Mouse (Mus musculus) embryonic facial prominence, embryonic 12.5 days (tissue): Measurements from ENCODE around the gene Myh9. TPM values are rescaled to one million over a fixed set of nuclear protein-coding genes. Genes with fewer than 3 reads are reported as not detected.

Experiments
- ATAC-seq: fragments of 200-750 bp; cut with Nextera tagmentation; 2 replicates; pipeline ENCODE4 v1.8.0; 2017; ENCODE audit not compliant: insufficient number of reproducible peaks, insufficient read depth, low FRiP score, low TSS enrichment
- H3K27ac ChIP-seq: fragments of 300-500 bp; sonication (generic); 2 replicates; pipeline ENCODE4 v1.5.1; 2016; ENCODE audit warnings: mild to moderate bottlenecking
- H3K27me3 ChIP-seq: fragments of 300-500 bp; sonication (generic); 2 replicates; pipeline ENCODE4 v1.6.1; 2016; ENCODE audit warnings: mild to moderate bottlenecking, moderate library complexity
- H3K36me3 ChIP-seq: fragments of 300-500 bp; sonication (generic); 2 replicates; pipeline ENCODE4 v1.6.1; 2016; ENCODE audit warnings: mild to moderate bottlenecking
- H3K4me1 ChIP-seq: fragments of 300-500 bp; sonication (generic); 2 replicates; pipeline ENCODE4 v1.6.1; 2016
- H3K4me2 ChIP-seq: fragments of 300-500 bp; sonication (generic); replicated peaks from 2 replicates; pipeline ENCODE4 v1.6.1; 2016; ENCODE audit warnings: mild to moderate bottlenecking, moderate library complexity
- H3K4me3 ChIP-seq: fragments of 300-500 bp; sonication (generic); 2 replicates; pipeline ENCODE4 v1.5.1; 2016; ENCODE audit warnings: mild to moderate bottlenecking
- H3K9ac ChIP-seq: fragments of 300-500 bp; sonication (generic); 2 replicates; pipeline ENCODE4 v1.6.1; 2016; ENCODE audit warnings: mild to moderate bottlenecking, moderate library complexity
- H3K9me3 ChIP-seq: fragments of 300-500 bp; sonication (generic); 2 replicates; pipeline ENCODE4 v1.6.1; 2016; ENCODE audit warnings: mild to moderate bottlenecking, moderate library complexity
- WGBS: fragments of 180-500 bp; shearing (Covaris S2); methylation state at CpG from one replicate; pipeline ENCODE4 v1.1.7; 2016; 5-methylcytosine and 5-hydroxymethylcytosine counted together
- polyA plus RNA-seq: library from polyadenylated mRNA; unstranded; fragments of >200 nt; fragmentation: Nextera tagmentation; extraction: Ambion mirVana; gene quantifications from 2 replicates; pipeline ENCODE4 v1.2.1, GENCODE M21; 2016

Myh9 gene
- polyA plus RNA-seq, 1 experiment from 2014 or later: 37.3 TPM

DNA sequence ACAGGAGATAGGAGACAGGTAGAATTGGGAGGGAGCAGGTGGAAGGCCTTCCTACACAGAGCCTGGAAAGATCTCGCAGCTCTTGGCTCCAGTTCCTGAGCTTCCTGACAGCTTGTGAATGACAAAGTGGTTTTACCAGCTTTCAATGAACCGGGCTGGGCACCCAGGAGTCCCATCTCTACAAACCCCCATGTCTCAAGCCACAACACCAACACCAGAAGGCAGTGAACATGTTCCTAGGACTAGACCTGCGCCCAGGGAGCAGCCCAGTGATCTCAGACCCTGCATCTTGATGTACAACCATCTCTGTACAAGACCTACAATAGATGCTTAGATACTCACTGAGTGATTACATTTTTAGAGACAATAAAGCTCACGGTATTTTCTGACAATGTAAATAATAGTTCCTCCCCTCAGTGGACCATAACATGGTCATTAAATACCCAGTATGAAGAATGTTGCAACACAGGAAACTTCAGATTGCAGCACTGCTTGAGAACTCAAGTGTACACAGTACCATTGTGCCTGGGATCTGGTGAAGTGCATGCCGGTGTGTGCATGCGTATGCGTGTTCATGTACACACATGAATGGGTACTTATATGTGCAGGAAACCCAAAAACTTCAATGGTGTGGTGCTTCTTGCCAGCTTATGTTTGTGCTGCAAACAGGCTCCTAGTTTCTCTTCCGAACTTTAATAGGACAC, 10.1 kb downstream of the Myh9 start:
- Histone ChIP-seq H3K27me3 (no peaks in the 10 kb centered on the region), H3K27ac (no peak overlapping the region), H3K4me1 (peaks cover 24% of the 10 kb centered on the region), H3K4me3 (no peak overlapping the region), H3K36me3 (no peaks in the 10 kb centered on the region), H3K9me3 (no peaks in the 10 kb centered on the region), H3K4me2 (no peak overlapping the region), H3K9ac (no peak overlapping the region)
- no peak for ATAC-seq
- 89% methylated on average over 8 of the region's 8 CpGs for WGBS

DNA sequence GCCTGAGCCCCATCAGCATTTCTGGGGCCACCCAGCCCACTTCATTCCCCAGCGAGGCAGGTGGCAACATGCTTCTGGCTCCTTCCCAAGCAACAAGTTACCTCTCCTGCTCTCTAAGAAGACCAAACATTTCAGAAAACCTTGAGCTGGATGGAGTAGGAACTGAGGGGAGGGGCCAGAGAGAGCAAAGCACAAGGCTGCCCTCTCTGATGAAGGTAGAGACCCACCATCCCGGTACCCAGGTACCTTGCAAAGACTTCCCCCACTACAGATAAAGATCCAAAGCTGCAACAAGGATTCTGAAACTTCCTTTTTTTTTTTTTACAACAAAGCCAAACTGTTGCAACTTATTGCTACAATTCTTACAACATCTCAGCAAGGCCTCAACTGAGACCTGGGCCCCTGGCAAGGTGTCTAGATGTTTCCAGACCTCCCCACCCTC, 10.8 kb downstream of the Myh9 start:
- peak overlapping the region; percentile 17; the same call in 1 of the 2 replicates for H3K27ac ChIP-seq
- ATAC-seq: no peak
- no peak overlapping the region for H3K4me2 ChIP-seq
- no peaks in the 10 kb centered on the region for H3K27me3 ChIP-seq
- H3K4me3 ChIP-seq: no peak overlapping the region
- no peak overlapping the region for H3K9ac ChIP-seq
- WGBS: 81% methylated on average over 2 of the region's 2 CpGs
- H3K9me3 ChIP-seq: no peaks in the 10 kb centered on the region
- peaks cover 19% of the 10 kb centered on the region for H3K4me1 ChIP-seq
- no peaks in the 10 kb centered on the region for H3K36me3 ChIP-seq

DNA sequence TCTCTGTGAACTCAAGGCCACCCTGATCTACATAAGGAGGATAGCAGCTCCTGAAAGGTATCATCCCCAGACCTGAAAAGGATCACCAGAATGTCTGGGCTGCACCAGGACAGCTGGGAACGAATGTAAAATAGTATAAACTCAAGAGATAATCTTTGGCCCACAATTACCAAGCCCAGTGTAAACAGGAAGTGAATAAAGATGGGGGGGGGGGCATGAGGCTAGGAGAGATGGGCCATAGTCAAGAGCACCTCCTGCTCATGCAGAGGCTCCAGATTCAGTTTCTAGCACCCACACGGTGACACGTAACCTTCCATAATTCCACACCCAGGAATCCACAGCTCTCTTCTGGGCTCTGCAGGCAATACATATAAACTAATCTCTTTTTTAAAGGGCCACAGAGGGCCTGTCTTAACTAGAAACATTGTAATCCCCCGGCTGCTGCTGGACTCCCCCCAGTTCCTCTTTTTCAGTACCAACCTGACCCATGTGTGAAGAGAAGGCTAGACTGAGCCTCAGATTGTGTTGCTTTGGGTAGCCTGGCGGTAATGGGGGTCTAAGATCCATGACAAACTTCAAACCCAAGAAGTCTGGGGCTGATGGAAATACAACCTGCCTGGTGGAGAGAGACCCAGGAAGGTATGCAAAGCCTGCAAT, 11.4 kb downstream of the Myh9 start:
- WGBS: 78% methylated on average over 5 of the region's 5 CpGs
- H3K4me2 ChIP-seq: no peak overlapping the region
- no peak overlapping the region for H3K4me3 ChIP-seq
- no peaks in the 10 kb centered on the region for H3K9me3 ChIP-seq
- H3K27me3 ChIP-seq: no peaks in the 10 kb centered on the region
- peaks cover 14% of the 10 kb centered on the region for H3K4me1 ChIP-seq
- H3K9ac ChIP-seq: no peak overlapping the region
- H3K27ac ChIP-seq: peak overlapping the region; percentile 17; the same call in 1 of the 2 replicates
- H3K36me3 ChIP-seq: no peaks in the 10 kb centered on the region
- no peak for ATAC-seq

DNA sequence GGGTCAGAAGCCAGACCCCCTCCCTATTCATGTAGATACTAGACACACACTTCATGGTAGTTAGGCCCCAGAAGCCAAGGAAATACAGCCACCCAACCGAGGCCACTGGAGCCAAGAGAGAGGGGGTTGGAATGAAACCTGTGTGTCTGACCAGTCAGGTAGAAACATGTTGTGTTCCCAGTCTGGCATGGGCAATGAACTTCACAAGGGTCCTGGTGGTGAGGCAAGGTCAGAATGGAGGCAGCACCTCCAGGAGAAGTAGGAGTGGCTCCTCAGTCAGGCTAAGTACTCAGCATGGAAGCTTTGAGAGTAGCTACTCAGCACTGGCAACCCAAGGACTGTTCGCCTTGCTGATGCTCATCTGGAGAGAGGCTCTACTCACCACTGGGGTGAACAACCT, 12.4 kb downstream of the Myh9 start:
- ATAC-seq: no peak
- Histone ChIP-seq H3K4me1 (peaks cover 14% of the 10 kb centered on the region), H3K4me3 (no peak overlapping the region), H3K4me2 (no peak overlapping the region), H3K9me3 (no peaks in the 10 kb centered on the region), H3K36me3 (no peaks in the 10 kb centered on the region), H3K9ac (no peak overlapping the region), H3K27me3 (no peaks in the 10 kb centered on the region), H3K27ac (no peak overlapping the region)
- 82% methylated on average over 2 of the region's 2 CpGs for WGBS

DNA sequence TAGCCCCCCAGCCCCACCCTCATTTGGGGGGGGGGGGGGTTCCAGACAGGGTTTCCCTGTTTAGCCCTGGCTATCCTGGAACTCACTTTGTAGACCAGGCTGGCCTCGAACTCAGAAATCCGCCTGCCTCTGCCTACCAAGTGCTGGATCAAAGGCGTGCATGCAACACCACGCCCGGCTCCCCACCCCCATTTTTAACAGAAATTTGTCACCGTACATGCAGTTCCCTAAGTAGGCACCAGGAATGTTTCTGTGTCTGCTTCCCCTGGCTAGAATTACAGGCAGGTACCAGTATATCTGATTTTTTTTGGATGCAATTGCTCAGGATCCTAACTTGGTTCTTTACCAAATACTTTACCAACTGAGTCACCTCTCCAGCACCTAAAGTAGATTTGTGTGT, 13.1 kb downstream of the Myh9 start:
- WGBS: 95% methylated on average over 6 of the region's 6 CpGs

DNA sequence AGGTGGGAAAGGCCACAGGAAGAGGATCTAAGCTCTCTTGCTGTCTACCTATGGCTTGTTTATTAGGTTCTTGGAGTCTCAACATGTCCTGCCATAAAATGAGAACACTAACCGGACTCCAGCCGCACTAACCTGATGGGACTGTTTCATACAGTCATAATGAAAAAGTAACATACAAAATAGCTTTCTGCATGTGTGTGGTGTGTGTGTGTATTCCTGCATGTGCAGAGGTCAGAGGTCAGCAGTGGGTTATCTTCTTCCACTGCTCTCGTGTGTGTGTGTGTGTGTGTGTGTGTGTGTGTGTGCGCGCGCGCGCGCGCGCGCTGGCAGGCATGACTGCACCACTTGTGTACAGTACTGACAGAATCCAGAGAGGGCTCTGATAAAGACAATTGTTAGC, 13.7 kb downstream of the Myh9 start:
- Histone ChIP-seq H3K27ac (peak overlapping the region; percentile 71), H3K4me3 (no peak overlapping the region), H3K4me2 (no peak overlapping the region), H3K9me3 (no peaks in the 10 kb centered on the region), H3K27me3 (no peaks in the 10 kb centered on the region), H3K36me3 (no peaks in the 10 kb centered on the region), H3K4me1 (peaks cover 18% of the 10 kb centered on the region), H3K9ac (no peak overlapping the region)
- ATAC-seq: no peak
- 90% methylated on average over 11 of the region's 12 CpGs for WGBS

More for the DNA sequence above, 13.1 kb downstream of the Myh9 start:
- Histone ChIP-seq H3K4me2 (no peak overlapping the region), H3K27me3 (no peaks in the 10 kb centered on the region), H3K4me3 (no peak overlapping the region), H3K36me3 (no peaks in the 10 kb centered on the region), H3K4me1 (peaks cover 14% of the 10 kb centered on the region), H3K9me3 (no peaks in the 10 kb centered on the region), H3K9ac (no peak overlapping the region), H3K27ac (no peak overlapping the region)
- ATAC-seq: no peak

DNA sequence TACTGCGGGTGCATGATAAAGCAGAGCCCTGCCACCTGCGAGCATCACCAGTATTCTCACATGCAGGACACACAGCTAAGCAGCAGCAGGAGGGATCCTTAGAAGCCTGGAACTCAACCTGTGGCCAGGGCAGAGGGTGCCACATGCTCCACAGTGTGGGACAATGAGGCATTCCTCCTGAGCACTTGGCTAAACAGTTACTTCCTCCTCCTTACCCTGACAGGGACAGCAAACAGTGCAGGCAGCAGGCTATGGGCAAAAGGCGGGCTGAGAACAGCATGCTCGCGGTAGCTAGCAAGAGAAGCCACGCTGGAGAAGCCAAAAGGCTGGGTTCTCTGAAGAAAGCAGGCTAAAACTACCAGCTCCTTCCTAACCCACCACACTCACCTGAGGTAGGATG, 14.2 kb downstream of the Myh9 start:
- no peak for ATAC-seq
- Histone ChIP-seq H3K27me3 (no peaks in the 10 kb centered on the region), H3K4me2 (no peak overlapping the region), H3K36me3 (no peaks in the 10 kb centered on the region), H3K4me1 (peaks cover 19% of the 10 kb centered on the region), H3K4me3 (no peak overlapping the region), H3K9me3 (no peaks in the 10 kb centered on the region), H3K9ac (no peak overlapping the region), H3K27ac (peak overlapping the region; percentile 71)
- 23% methylated on average over 6 of the region's 6 CpGs for WGBS

DNA sequence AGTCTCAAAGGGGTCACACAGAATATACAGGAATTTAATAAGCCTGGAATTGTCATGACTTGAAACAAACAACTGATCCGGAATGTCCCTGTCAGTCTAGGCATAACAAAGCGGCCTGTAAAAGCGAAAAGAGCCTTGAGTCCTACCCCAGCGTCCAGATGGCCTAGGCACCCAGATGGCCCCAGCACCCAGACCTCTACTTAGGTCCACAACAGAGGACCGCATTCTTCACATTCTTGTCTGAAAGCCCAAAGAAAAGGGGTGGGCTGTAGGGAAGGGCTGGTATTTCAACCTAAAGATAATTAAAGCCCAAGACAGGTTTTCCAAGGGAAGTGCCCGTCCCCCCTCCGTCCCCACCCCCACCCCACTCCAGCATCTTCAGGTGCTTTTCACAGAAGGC, 14.6 kb downstream of the Myh9 start:
- H3K4me2 ChIP-seq: no peak overlapping the region

DNA sequence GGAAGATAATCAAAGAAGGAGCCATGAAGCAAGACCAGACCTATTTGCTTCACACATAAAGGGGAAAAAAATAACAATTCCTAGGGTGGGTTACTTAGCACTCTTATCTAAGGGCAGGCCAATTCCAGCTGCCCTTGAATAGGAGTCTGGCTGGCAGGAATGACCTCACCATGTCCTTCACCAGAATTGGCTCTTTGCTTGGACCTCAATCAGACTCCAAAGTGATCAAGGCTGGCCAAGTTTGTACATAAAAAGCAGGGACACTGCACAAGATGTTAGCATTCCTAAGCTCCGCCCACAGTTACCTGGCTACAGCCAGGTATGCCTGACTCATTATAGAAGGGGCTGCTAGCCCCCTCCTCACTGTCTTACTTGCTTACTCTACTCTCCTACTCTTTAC, 16.6 kb downstream of the Myh9 start:
- no peak overlapping the region for H3K27ac ChIP-seq
- no peak overlapping the region for H3K4me2 ChIP-seq
- no peak for ATAC-seq
- 93% methylated on average over 1 of the region's 1 CpGs for WGBS
- peaks cover 42% of the 10 kb centered on the region for H3K4me1 ChIP-seq
- H3K4me3 ChIP-seq: no peak overlapping the region
- H3K9ac ChIP-seq: no peak overlapping the region
- no peaks in the 10 kb centered on the region for H3K36me3 ChIP-seq
- no peaks in the 10 kb centered on the region for H3K9me3 ChIP-seq
- H3K27me3 ChIP-seq: no peaks in the 10 kb centered on the region

More for the DNA sequence above, 14.6 kb downstream of the Myh9 start:
- no peaks in the 10 kb centered on the region for H3K9me3 ChIP-seq
- WGBS: 20% methylated on average over 7 of the region's 7 CpGs
- no peak overlapping the region for H3K4me3 ChIP-seq
- peaks cover 22% of the 10 kb centered on the region for H3K4me1 ChIP-seq
- no peak for ATAC-seq
- peak overlapping the region; percentile 71 for H3K27ac ChIP-seq
- H3K36me3 ChIP-seq: no peaks in the 10 kb centered on the region
- H3K9ac ChIP-seq: 0 out of 2 replicates have a peak overlapping the region, but pooled peaks have one; percentile 15
- H3K27me3 ChIP-seq: no peaks in the 10 kb centered on the region

DNA sequence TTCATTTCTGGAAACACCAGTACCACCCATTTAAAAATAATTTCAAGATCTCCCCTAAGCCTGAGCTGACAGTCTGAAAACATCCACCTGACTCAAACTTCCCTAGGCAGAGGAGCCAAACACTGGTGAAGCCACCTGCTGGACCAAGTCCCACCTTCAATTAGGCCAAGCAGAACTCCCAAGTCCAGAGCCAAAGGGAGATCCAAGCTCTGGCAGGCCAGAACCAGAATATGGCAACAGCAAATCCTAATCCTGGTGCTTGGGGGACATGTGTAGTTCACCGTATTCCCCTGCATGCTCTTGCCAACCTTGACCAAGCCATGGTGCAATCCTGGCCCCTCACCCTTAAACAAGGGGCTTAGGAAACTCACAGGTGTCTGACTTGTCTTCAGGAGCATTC, 17.7 kb downstream of the Myh9 start:
- WGBS: 90% methylated on average over 1 of the region's 1 CpGs

DNA sequence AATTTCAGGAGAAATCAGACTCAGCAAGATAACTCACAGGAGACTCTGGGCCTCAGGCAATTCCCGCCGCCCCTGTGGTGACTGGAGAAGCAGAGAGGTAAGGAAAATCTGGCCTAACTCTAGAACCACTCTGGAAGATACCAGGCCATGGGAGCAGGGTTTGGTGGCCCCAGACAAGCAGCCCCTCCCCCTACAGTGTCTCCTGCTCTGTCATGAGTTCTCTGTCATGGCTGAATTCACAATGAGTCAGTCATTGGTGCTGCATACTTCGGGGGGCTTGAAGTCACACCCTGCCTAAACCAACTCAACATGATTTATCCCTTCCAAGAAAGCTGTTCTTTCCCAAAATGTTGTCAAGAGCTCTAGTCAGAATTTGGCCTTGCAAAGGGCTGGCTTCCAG, 18.3 kb downstream of the Myh9 start:
- peaks cover 51% of the 10 kb centered on the region for H3K4me1 ChIP-seq
- no peak overlapping the region for H3K9ac ChIP-seq
- no peak overlapping the region for H3K4me3 ChIP-seq
- no peaks in the 10 kb centered on the region for H3K9me3 ChIP-seq
- H3K4me2 ChIP-seq: no peak overlapping the region
- ATAC-seq: no peak
- no peaks in the 10 kb centered on the region for H3K27me3 ChIP-seq
- no peaks in the 10 kb centered on the region for H3K36me3 ChIP-seq
- 69% methylated on average over 3 of the region's 3 CpGs for WGBS
- peak overlapping the region; percentile 42; the same call in 1 of the 2 replicates for H3K27ac ChIP-seq

More for the DNA sequence above, 17.7 kb downstream of the Myh9 start:
- H3K27ac ChIP-seq: peak overlapping the region; percentile 36; the same call in 1 of the 2 replicates
- H3K27me3 ChIP-seq: no peaks in the 10 kb centered on the region
- H3K4me1 ChIP-seq: peaks cover 51% of the 10 kb centered on the region
- no peaks in the 10 kb centered on the region for H3K36me3 ChIP-seq
- no peak overlapping the region for H3K9ac ChIP-seq
- no peaks in the 10 kb centered on the region for H3K9me3 ChIP-seq
- no peak overlapping the region for H3K4me2 ChIP-seq
- H3K4me3 ChIP-seq: no peak overlapping the region
- ATAC-seq: no peak

DNA sequence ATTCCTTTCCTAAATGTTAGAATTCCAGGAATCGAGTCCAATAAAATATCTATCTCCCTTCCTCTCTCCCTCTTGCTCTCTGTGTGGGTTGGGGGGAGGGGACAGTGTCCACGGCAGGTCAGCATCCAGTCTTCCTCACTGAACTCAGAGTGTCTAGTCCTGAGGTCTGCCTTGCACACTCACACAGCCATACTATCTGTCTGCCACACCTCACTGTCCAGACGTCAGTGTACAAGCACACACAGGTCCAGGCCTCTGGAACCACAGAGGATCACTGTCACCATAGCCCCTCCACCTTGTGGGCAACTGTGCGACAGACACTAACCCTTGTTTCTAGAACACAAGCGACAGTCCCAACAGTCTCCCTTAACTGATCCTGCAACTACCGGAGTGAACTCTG, 18.8 kb downstream of the Myh9 start:
- Histone ChIP-seq H3K4me1 (peaks cover 51% of the 10 kb centered on the region), H3K9ac (no peak overlapping the region), H3K27me3 (no peaks in the 10 kb centered on the region), H3K9me3 (no peaks in the 10 kb centered on the region), H3K4me2 (no peak overlapping the region), H3K27ac (peak overlapping the region; percentile 42; the same call in 1 of the 2 replicates), H3K4me3 (no peak overlapping the region), H3K36me3 (no peaks in the 10 kb centered on the region)
- 65% methylated on average over 6 of the region's 6 CpGs for WGBS
- ATAC-seq: no peak
